Comparison of ENCODE assay signal across 9 mouse cellular contexts in genomic region chr4:152213760-152214480, GRCm38 (mm10). TPM values are rescaled to one million over a fixed set of nuclear protein-coding genes. Genes with fewer than 3 reads are reported as not detected.
A peak's percentile ranks its signal among the peaks of the same experiment; 100 is the strongest.
DNase-seq lines count a peak whose midpoint lies in the region; ATAC-seq and TF ChIP-seq lines count a peak whose summit lies in the region.
"Had no signal": no experiment of that assay in that cellular context is flagged by ENCODE, and none has a peak within 500 bp of the region (broad histone marks: within the 10 kb centered on the region; RNA-seq: fewer than 3 reads in every experiment).

No protein-coding gene starts in this region.

- H3K27me3 ChIP-seq in forebrain, embryonic 13.5 days = peaks cover 8% of the 10 kb centered on the region
- peaks cover 22% of the 10 kb centered on the region; the same call in 1 of the 2 replicates for H3K27me3 ChIP-seq in neural tube, embryonic 15.5 days (replicated peaks)
- H3K27me3 ChIP-seq in testis, adult 2 months (ENCODE audit: control insufficient read depth, insufficient read depth, low read length) = no peaks in the 10 kb centered on the region
- H3K27me3 ChIP-seq: limb, embryonic 15.5 days had no signal

- 0 out of 2 replicates have a peak overlapping the region, but pooled peaks have one; percentile 21 for H3K9ac ChIP-seq in forebrain, embryonic 13.5 days
- H3K9ac ChIP-seq in neural tube, embryonic 15.5 days (replicated peaks) = no peak overlapping the region
- H3K9ac ChIP-seq: limb, embryonic 15.5 days had no signal

- TF ChIP-seq CTCF in testis, adult 2 months (IDR thresholded peaks at IDR 0.05; ENCODE audit: control insufficient read depth, insufficient read depth, insufficient replicate concordance, low read depth, low read length) = peak; percentile 90; the same call in 1 of the 2 replicates

- WGBS in forebrain, embryonic 13.5 days = 41% methylated on average over 6 of the region's 6 CpGs
- 35% methylated on average over 6 of the region's 6 CpGs for whole genome bisulfite sequencing in large intestine, adult 2 months
- 34% methylated on average over 6 of the region's 6 CpGs for WGBS in neural tube, embryonic 15.5 days

- H3K4me1 ChIP-seq in forebrain, embryonic 13.5 days = peaks cover 4% of the 10 kb centered on the region; the same call in 1 of the 2 replicates
- peaks cover 10% of the 10 kb centered on the region; the same call in 1 of the 2 replicates for H3K4me1 ChIP-seq in neural tube, embryonic 15.5 days
- H3K4me1 ChIP-seq in testis, adult 2 months (ENCODE audit: control insufficient read depth, insufficient read depth, low read length) = no peaks in the 10 kb centered on the region

- H3K9me3 ChIP-seq in forebrain, embryonic 13.5 days (replicated peaks) = no peaks in the 10 kb centered on the region
- no peaks in the 10 kb centered on the region for H3K9me3 ChIP-seq in neural tube, embryonic 15.5 days (replicated peaks)
- H3K9me3 ChIP-seq: limb, embryonic 15.5 days had no signal

- TF ChIP-seq POLR2A in testis, adult 2 months (IDR thresholded peaks at IDR 0.05; ENCODE audit: control insufficient read depth, low read depth, low read length) = no peak

- H3K27ac ChIP-seq in forebrain, embryonic 13.5 days = no peak overlapping the region
- H3K27ac ChIP-seq in neural tube, embryonic 15.5 days (replicated peaks) = no peak overlapping the region
- H3K27ac ChIP-seq in testis, adult 2 months (ENCODE audit: control insufficient read depth, insufficient read depth, low read depth, low read length) = no peak overlapping the region
- H3K27ac ChIP-seq: limb, embryonic 15.5 days had no signal

- H3K4me2 ChIP-seq in forebrain, embryonic 13.5 days = no peak overlapping the region
- H3K4me2 ChIP-seq in neural tube, embryonic 15.5 days = no peak overlapping the region
- H3K4me2 ChIP-seq: limb, embryonic 15.5 days had no signal

- peak; percentile 81 for DNase-seq in ES-CJ7 (ENCODE audit: low read depth, low spot score)
- DNase-seq in c-Kit-positive CD71-positive TER-119-positive erythroid progenitor cells, embryonic 14.5 days (ENCODE audit: low spot score) = peak; percentile 79
- DNase-seq in heart, postnatal 25 days (ENCODE audit: low spot score) = peak; percentile 69
- DNase-seq in large intestine, adult 2 months (ENCODE audit: low read depth, low spot score) = peak; percentile 89
- DNase-seq in lung, adult 18-20 months = peak; percentile 82 to 85

- intact Hi-C loops in heart, postnatal 25 days (cut with DNase I) = loop anchor here (1.0 to 2.0 kb wide), 2 partner anchors 59 to 71 kb away; no protein-coding TSS in a partner anchor

- peak; percentile 75 for ATAC-seq in forebrain, embryonic 13.5 days
- peak; percentile 74 for ATAC-seq in neural tube, embryonic 15.5 days (ENCODE audit: low FRiP score)

- H3K36me3 ChIP-seq in forebrain, embryonic 13.5 days (ENCODE audit: poor library complexity, severe bottlenecking) = peaks cover 13% of the 10 kb centered on the region; the same call in 1 of the 2 replicates
- H3K36me3 ChIP-seq in neural tube, embryonic 15.5 days = peaks cover 12% of the 10 kb centered on the region
- H3K36me3 ChIP-seq in testis, adult 2 months (ENCODE audit: control insufficient read depth, insufficient read depth, low read length) = peaks cover 2% of the 10 kb centered on the region; the same call in 1 of the 2 replicates

- H3K4me3 ChIP-seq in forebrain, embryonic 13.5 days = no peak overlapping the region
- no peak overlapping the region for H3K4me3 ChIP-seq in neural tube, embryonic 15.5 days (replicated peaks)
- H3K4me3 ChIP-seq in testis, adult 2 months (ENCODE audit: control insufficient read depth, low read depth, low read length) = no peak overlapping the region
- H3K4me3 ChIP-seq: limb, embryonic 15.5 days had no signal

RNA-seq across cellular contexts. Expression of gene Acot7, which starts 36.0 kb away (rescaled TPM):
- polyA plus RNA-seq in forebrain, embryonic 13.5 days (2015; fragmentation: Nextera tagmentation; extraction: Ambion mirVana) = 126 and 135 TPM in 2 replicates
- total RNA-seq in heart, postnatal 25 days (2021) = 10 to 100 TPM; 53.4 to 58.8 TPM
- polyA plus RNA-seq in large intestine, adult 2 months (2012; rRNA removed) = 50.9 and 56.5 TPM in 2 replicates
- 402 and 456 TPM in 2 replicates for polyA plus RNA-seq in neural tube, embryonic 15.5 days (2015; fragmentation: Nextera tagmentation; extraction: Ambion mirVana)
- 685 and 754 TPM in 2 replicates for polyA plus RNA-seq in testis, adult 2 months (2012; rRNA removed)

RNA-seq across cellular contexts. Expression of gene Hes2, which starts 55.3 kb away (rescaled TPM):
- polyA plus RNA-seq in forebrain, embryonic 13.5 days (2015; fragmentation: Nextera tagmentation; extraction: Ambion mirVana) = not detected in 2 replicates
- not detected for total RNA-seq in heart, postnatal 25 days (2021)
- polyA plus RNA-seq in large intestine, adult 2 months (2012; rRNA removed) = 7.5 and 17.1 TPM in 2 replicates
- polyA plus RNA-seq in neural tube, embryonic 15.5 days (2015; fragmentation: Nextera tagmentation; extraction: Ambion mirVana) = not detected in 2 replicates
- polyA plus RNA-seq in testis, adult 2 months (2012; rRNA removed) = 0.42 and 0.73 TPM in 2 replicates
